In genomic region chr1:132327477-132327876, GRCm38 (mm10) we compare ENCODE assay signal across 16 mouse cellular contexts. TPM values are rescaled to one million over a fixed set of nuclear protein-coding genes. Genes with fewer than 3 reads are reported as not detected.
DNase-seq lines count a peak whose midpoint lies in the region; ATAC-seq and TF ChIP-seq lines count a peak whose summit lies in the region.
"Had no signal": no experiment of that assay in that cellular context is flagged by ENCODE, and none has a peak within 500 bp of the region (broad histone marks: within the 10 kb centered on the region; RNA-seq: fewer than 3 reads in every experiment).

No protein-coding gene starts in this region.

- H3K36me3 ChIP-seq in forebrain, embryonic 11.5 days (ENCODE audit: control insufficient read depth, insufficient read depth, low read length) = peaks cover 32% of the 10 kb centered on the region
- peaks cover 10% of the 10 kb centered on the region for H3K36me3 ChIP-seq in forebrain, postnatal 0 days (ENCODE audit: insufficient read depth)
- H3K36me3 ChIP-seq in kidney, embryonic 15.5 days = peaks cover 8% of the 10 kb centered on the region
- peaks cover 78% of the 10 kb centered on the region for H3K36me3 ChIP-seq in forebrain, embryonic 12.5 days (replicated peaks)
- peaks cover 65% of the 10 kb centered on the region for H3K36me3 ChIP-seq in midbrain, embryonic 13.5 days
- H3K36me3 ChIP-seq: limb, embryonic 13.5 days had no signal

- 91% methylated on average over 17 of the region's 17 CpGs for WGBS in forebrain, embryonic 11.5 days
- WGBS in forebrain, postnatal 0 days = 75% methylated on average over 17 of the region's 17 CpGs
- 72% methylated on average over 17 of the region's 17 CpGs for WGBS in kidney, embryonic 15.5 days
- WGBS in forebrain, embryonic 12.5 days = 87% methylated on average over 17 of the region's 17 CpGs
- WGBS in midbrain, embryonic 13.5 days = 77% methylated on average over 17 of the region's 17 CpGs

- no peaks in the 10 kb centered on the region for H3K27me3 ChIP-seq in forebrain, embryonic 11.5 days (ENCODE audit: control insufficient read depth, insufficient read depth, low read length)
- no peaks in the 10 kb centered on the region for H3K27me3 ChIP-seq in forebrain, postnatal 0 days (ENCODE audit: insufficient read depth, low read length)
- 0 out of 2 replicates have a peak, but pooled peaks cover 6% of the 10 kb centered on the region for H3K27me3 ChIP-seq in kidney, embryonic 15.5 days
- H3K27me3 ChIP-seq in forebrain, embryonic 12.5 days = no peaks in the 10 kb centered on the region
- no peaks in the 10 kb centered on the region for H3K27me3 ChIP-seq in midbrain, embryonic 13.5 days
- H3K27me3 ChIP-seq: limb, embryonic 13.5 days had no signal

- H3K4me1 ChIP-seq in forebrain, embryonic 11.5 days (replicated peaks; ENCODE audit: control insufficient read depth, insufficient read depth, low read length) = peaks cover 45% of the 10 kb centered on the region
- H3K4me1 ChIP-seq in forebrain, postnatal 0 days (ENCODE audit: insufficient read depth) = peaks cover 14% of the 10 kb centered on the region; the same call in 1 of the 2 replicates
- H3K4me1 ChIP-seq in kidney, embryonic 15.5 days = peaks cover 34% of the 10 kb centered on the region
- H3K4me1 ChIP-seq in forebrain, embryonic 12.5 days = peaks cover 96% of the 10 kb centered on the region
- H3K4me1 ChIP-seq in midbrain, embryonic 13.5 days (replicated peaks) = peaks cover 96% of the 10 kb centered on the region

- no peak for ATAC-seq in forebrain, embryonic 11.5 days (replicated peaks; ENCODE audit: low FRiP score)
- no peak for ATAC-seq in forebrain, postnatal 0 days
- ATAC-seq in kidney, embryonic 15.5 days (replicated peaks; ENCODE audit: low FRiP score) = 0 out of 2 replicates have a peak, but pooled peaks have one; percentile 9
- no peak for ATAC-seq in forebrain, embryonic 12.5 days (ENCODE audit: low FRiP score)
- no peak for ATAC-seq in midbrain, embryonic 13.5 days

- no peak overlapping the region for H3K4me3 ChIP-seq in forebrain, embryonic 11.5 days (ENCODE audit: low read depth, low read length)
- no peak overlapping the region for H3K4me3 ChIP-seq in forebrain, postnatal 0 days (ENCODE audit: low read depth, low read length)
- H3K4me3 ChIP-seq in kidney, embryonic 15.5 days (replicated peaks) = no peak overlapping the region
- H3K4me3 ChIP-seq in forebrain, embryonic 12.5 days (replicated peaks) = no peak overlapping the region
- no peak overlapping the region for H3K4me3 ChIP-seq in midbrain, embryonic 13.5 days (replicated peaks)
- H3K4me3 ChIP-seq: erythroblast, embryonic 14.5 days; left cerebral cortex, adult 2 months; limb, embryonic 13.5 days had no signal

- H3K9me3 ChIP-seq in forebrain, embryonic 11.5 days (ENCODE audit: control insufficient read depth, low read length) = no peaks in the 10 kb centered on the region
- H3K9me3 ChIP-seq in forebrain, postnatal 0 days (ENCODE audit: low read length) = no peaks in the 10 kb centered on the region
- H3K9me3 ChIP-seq in kidney, embryonic 15.5 days (replicated peaks) = no peaks in the 10 kb centered on the region
- H3K9me3 ChIP-seq in forebrain, embryonic 12.5 days = no peaks in the 10 kb centered on the region
- no peaks in the 10 kb centered on the region for H3K9me3 ChIP-seq in midbrain, embryonic 13.5 days
- H3K9me3 ChIP-seq: limb, embryonic 13.5 days had no signal

- H3K27ac ChIP-seq in forebrain, embryonic 11.5 days (ENCODE audit: low read depth, low read length) = 0 out of 2 replicates have a peak overlapping the region, but pooled peaks have one; percentile 6
- H3K27ac ChIP-seq in forebrain, postnatal 0 days (ENCODE audit: low read depth, low read length) = no peak overlapping the region
- no peak overlapping the region for H3K27ac ChIP-seq in kidney, embryonic 15.5 days
- peak overlapping the region; percentile 80 for H3K27ac ChIP-seq in forebrain, embryonic 12.5 days
- peak overlapping the region; percentile 81 for H3K27ac ChIP-seq in midbrain, embryonic 13.5 days
- H3K27ac ChIP-seq: left cerebral cortex, adult 2 months; limb, embryonic 13.5 days had no signal

- TF ChIP-seq CTCF in forebrain, postnatal 0 days (IDR thresholded peaks at IDR 0.05; ENCODE audit: low read depth) = no peak

- DNase-seq in forebrain, embryonic 11.5 days (ENCODE audit: low spot score) = no peak
- DNase-seq in forebrain, postnatal 0 days = no peak
- no peak for DNase-seq in kidney, postnatal 14 days
- no peak for DNase-seq in layer of hippocampus, postnatal 14 days (ENCODE audit: low spot score in 2 of 2)
- no peak for DNase-seq in urinary bladder, postnatal 36 days (ENCODE audit: low spot score in 2 of 2)
- DNase-seq: cerebellum, adult 11-12 months; spleen, adult 18-20 months had no signal

- H3K4me2 ChIP-seq in forebrain, embryonic 11.5 days (ENCODE audit: low read depth, low read length, severe bottlenecking) = no peak overlapping the region
- H3K4me2 ChIP-seq in forebrain, postnatal 0 days (ENCODE audit: low read depth) = no peak overlapping the region
- H3K4me2 ChIP-seq in kidney, embryonic 15.5 days = no peak overlapping the region
- peak overlapping the region; percentile 6; the same call in 1 of the 2 replicates for H3K4me2 ChIP-seq in forebrain, embryonic 12.5 days
- H3K4me2 ChIP-seq in midbrain, embryonic 13.5 days (replicated peaks) = no peak overlapping the region
- H3K4me2 ChIP-seq: heart, embryonic 11.5 days; limb, embryonic 13.5 days; lung, embryonic 14.5 days had no signal

- H3K9ac ChIP-seq in forebrain, embryonic 11.5 days (ENCODE audit: low read length) = no peak overlapping the region
- no peak overlapping the region for H3K9ac ChIP-seq in forebrain, postnatal 0 days
- H3K9ac ChIP-seq in kidney, embryonic 15.5 days = no peak overlapping the region
- H3K9ac ChIP-seq in forebrain, embryonic 12.5 days = no peak overlapping the region; the same call in 1 of the 2 replicates
- H3K9ac ChIP-seq in midbrain, embryonic 13.5 days (replicated peaks) = 0 out of 2 replicates have a peak overlapping the region, but pooled peaks have one; percentile 24
- H3K9ac ChIP-seq: limb, embryonic 13.5 days; lung, embryonic 14.5 days had no signal

RNA-seq across cellular contexts. Expression of gene Nuak2, which starts 11.6 kb away (rescaled TPM):
- polyA plus RNA-seq in forebrain, embryonic 11.5 days (2014; fragmentation: Nextera tagmentation; extraction: Ambion mirVana) = 57.7 and 63.4 TPM in 2 replicates
- 4.4 and 4.5 TPM in 2 replicates for total RNA-seq in forebrain, postnatal 0 days (2014; rRNA removed)
- 4.3 and 6.8 TPM in 2 replicates for polyA plus RNA-seq in forebrain, postnatal 0 days (2015; fragmentation: Nextera tagmentation; extraction: Ambion mirVana)
- 3.6 and 3.8 TPM in 2 replicates for polyA plus RNA-seq in kidney, embryonic 15.5 days (2015; fragmentation: Nextera tagmentation; extraction: Ambion mirVana)
- 49.9 and 54.0 TPM in 2 replicates for polyA plus RNA-seq in forebrain, embryonic 12.5 days (2016; fragmentation: Nextera tagmentation; extraction: Ambion mirVana)
- polyA plus RNA-seq in midbrain, embryonic 13.5 days (2015; fragmentation: Nextera tagmentation; extraction: Ambion mirVana) = 53.5 and 56.3 TPM in 2 replicates
- 1 to 10 TPM; 1.7 to 2.8 TPM for total RNA-seq in layer of hippocampus, postnatal 14 days (2021)
- polyA plus RNA-seq: erythroblast, embryonic 14.5 days had no signal

RNA-seq across cellular contexts. Expression of gene Klhdc8a, which starts 29.1 kb away (rescaled TPM):
- 0.99 and 1.1 TPM in 2 replicates for polyA plus RNA-seq in forebrain, embryonic 11.5 days (2014; fragmentation: Nextera tagmentation; extraction: Ambion mirVana)
- total RNA-seq in forebrain, postnatal 0 days (2014; rRNA removed) = 10.3 and 11.2 TPM in 2 replicates
- polyA plus RNA-seq in forebrain, postnatal 0 days (2015; fragmentation: Nextera tagmentation; extraction: Ambion mirVana) = 4.5 and 6.3 TPM in 2 replicates
- polyA plus RNA-seq in kidney, embryonic 15.5 days (2015; fragmentation: Nextera tagmentation; extraction: Ambion mirVana) = 1.2 and 1.6 TPM in 2 replicates
- polyA plus RNA-seq in forebrain, embryonic 12.5 days (2016; fragmentation: Nextera tagmentation; extraction: Ambion mirVana) = 1.7 TPM in 2 replicates
- polyA plus RNA-seq in midbrain, embryonic 13.5 days (2015; fragmentation: Nextera tagmentation; extraction: Ambion mirVana) = 6.3 and 6.7 TPM in 2 replicates
- 1 to 10 TPM; 5.7 to 6.8 TPM for total RNA-seq in layer of hippocampus, postnatal 14 days (2021)
- total RNA-seq: megakaryocyte, adult 5-6 weeks had no signal
- polyA plus RNA-seq: erythroblast, embryonic 14.5 days had no signal

Comparison
In these comparisons a context has a peak if more than half of its experiments do, and no peak if none do; other contexts are left out.
1. H3K27ac ChIP-seq: peak in forebrain, embryonic 11.5 days (single experiment), forebrain, embryonic 12.5 days (single experiment) and midbrain, embryonic 13.5 days (single experiment); none in forebrain, postnatal 0 days (single experiment) and kidney, embryonic 15.5 days (single experiment).